Mouse (Mus musculus): ENCODE results near the gene Wdr70. TPM values are rescaled to one million over a fixed set of nuclear protein-coding genes. Genes with fewer than 3 reads are reported as not detected.
A peak's percentile ranks its signal among the peaks of the same experiment; 100 is the strongest.
"Not testable (repeated sequence)": the region's sequence is repeated elsewhere in the genome, so short reads cannot be mapped to it uniquely, and the experiment has no call there.

Gene Wdr70
- total RNA-seq (2015; ENCODE audit: low replicate concordance) (21.6 and 40.2 TPM in 2 replicates), total RNA-seq (2017; ENCODE audit: low replicate concordance) (21.7 and 36.3 TPM in 2 replicates)

DNA sequence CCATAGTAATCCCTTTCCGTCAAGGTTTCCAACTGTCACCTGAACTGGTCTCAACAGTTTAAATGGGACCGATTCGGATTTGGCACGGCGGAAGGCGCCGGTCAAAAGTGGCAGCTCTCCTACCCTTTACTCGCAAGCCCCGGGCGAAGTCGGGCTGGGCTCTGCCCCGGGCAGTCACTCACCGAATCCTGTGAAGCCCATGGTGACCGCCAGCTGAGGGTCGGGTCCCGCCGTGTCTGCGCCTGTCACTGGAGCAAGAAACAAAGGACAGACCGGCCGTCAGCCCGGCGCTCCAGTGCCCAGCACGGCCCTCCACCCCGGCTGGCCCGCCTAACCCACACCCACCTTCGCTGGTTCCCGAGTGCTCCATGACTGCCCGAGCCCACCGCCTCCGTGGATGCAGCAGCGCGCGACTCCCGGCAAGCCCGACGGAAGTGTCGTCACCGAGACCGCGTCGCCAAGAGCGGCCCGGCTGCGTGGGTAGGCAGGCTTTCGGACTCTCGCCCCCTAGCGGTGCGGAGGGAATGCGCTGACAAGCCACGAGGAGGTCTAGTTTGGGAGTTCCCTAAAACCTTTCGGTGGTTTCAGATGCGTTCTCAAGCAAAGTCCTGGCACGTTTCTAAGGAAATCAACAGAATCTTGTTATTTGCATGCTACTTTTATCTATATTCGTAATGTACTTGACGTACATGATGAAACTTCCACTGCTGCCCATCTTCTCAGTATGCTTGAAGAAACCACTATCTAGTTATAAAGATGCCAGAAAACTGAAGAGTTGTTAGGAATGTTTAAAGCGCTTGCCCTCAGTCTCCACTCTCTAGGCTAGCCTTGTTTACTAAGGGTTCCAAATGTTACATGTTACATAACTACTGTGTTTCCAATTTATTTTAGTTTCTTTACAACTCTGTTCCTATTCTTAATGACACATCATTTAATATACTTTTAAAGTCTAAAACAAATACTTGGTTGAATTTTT, at the start of gene Wdr70:
Gene Wdr70 (minus strand): TSS at position 436 of the 976 bp plus-strand sequence.
- peak; percentile 99 for ATAC-seq (replicated peaks; ENCODE audit: low FRiP score, poor library complexity, severe bottlenecking)

DNA sequence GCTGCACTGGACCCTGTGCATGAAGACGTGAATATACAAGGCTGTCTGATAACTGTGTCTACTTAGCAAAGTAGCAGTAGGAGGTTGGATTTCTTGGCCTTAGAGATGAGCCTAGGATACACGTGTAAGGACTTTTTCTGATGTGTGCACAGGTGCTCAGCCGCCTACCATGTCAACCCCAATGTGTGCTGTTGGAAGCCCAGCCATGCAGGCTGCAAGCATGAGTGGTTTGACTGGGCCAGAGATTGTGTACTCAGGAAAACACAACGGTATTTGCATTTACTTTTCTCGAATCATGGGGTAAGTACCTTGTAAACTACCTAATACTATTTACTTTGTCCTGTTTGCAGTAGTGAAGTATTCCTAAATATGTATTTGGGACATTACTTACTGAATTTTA, 36.6 kb upstream of the Wdr70 start:
- ATAC-seq (replicated peaks; ENCODE audit: low FRiP score, poor library complexity, severe bottlenecking): no peak

DNA sequence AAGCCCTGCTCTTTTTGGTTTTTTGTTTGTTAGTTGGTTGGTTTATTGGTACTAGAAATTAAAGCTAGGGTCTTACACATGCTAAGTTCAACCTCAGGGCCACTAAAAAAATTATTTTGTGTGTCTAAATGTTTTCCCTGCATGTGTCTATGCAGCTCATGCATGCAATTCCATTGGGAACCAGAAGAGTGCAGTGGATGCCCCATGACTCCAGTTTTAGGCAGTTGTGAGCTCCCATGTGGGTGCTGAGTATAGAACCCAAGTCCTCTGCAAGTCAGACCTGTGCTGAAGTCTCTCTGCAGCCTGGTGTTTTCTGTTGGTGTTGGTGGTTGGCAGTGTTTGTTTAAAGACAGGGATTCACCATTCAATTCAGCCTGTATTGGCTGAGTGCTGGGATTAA, 32.8 kb upstream of the Wdr70 start:
- no peak for ATAC-seq (replicated peaks; ENCODE audit: low FRiP score, poor library complexity, severe bottlenecking)

DNA sequence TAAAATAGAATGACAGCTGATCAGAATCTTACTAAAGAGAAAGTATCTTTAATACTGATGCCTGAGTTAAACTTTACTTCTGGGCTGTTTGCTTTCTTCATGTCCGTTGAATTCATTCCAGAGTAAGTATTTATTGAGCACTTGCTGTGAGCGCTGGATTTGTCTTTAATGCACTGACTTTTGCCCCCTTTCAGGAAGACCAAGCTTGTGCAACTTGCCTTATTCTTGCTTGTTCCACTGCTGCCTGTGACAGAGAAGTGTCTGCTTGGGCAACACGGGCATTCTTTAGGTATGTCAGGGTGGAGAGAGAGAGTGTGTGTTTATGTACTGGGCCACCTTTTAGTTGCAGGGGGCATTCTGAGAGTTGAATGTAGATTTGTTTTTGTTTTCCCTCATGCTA, 32.3 kb upstream of the Wdr70 start:
- ATAC-seq (replicated peaks; ENCODE audit: low FRiP score, poor library complexity, severe bottlenecking): no peak

DNA sequence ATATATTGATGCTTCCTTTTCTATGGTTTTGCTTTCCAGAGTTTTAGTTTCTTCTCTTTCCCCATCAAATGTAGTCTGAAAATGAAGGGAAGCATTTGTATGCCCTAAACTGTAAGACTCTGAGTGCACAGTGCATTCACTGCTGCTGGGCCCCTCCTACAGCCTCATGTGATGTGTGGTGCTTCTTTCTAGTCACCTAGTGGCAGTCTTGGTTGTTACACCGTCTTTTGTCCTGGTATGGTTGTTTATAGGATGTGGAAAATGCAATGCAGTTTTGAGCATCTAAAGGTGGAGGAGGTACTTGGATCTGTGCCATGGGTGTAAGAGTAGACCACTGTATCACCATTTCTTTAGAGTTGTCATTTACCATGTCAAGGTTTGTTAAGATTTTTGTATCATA, 30.3 kb upstream of the Wdr70 start:
- ATAC-seq (replicated peaks; ENCODE audit: low FRiP score, poor library complexity, severe bottlenecking): no peak

DNA sequence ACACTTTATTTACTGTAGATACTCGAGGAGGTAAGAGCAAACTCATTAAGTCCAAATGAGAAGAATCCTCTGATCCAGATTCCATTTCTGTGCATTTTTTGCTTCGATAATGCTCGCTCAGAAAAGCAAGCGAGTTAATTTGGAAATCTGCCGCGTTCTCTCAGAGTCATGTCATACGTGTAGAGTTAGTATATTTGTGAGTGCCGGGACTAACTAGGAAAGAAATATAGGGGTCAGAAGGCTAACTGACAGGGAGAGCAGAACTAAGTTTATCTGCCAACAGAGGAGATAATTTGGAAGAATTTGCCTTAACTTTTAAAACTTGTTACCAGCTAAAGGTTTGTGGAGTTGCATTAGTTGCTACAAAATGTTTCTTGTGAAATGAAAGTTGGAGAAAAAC, 10.8 kb upstream of the Wdr70 start:
- ATAC-seq (replicated peaks; ENCODE audit: low FRiP score, poor library complexity, severe bottlenecking): no peak

DNA sequence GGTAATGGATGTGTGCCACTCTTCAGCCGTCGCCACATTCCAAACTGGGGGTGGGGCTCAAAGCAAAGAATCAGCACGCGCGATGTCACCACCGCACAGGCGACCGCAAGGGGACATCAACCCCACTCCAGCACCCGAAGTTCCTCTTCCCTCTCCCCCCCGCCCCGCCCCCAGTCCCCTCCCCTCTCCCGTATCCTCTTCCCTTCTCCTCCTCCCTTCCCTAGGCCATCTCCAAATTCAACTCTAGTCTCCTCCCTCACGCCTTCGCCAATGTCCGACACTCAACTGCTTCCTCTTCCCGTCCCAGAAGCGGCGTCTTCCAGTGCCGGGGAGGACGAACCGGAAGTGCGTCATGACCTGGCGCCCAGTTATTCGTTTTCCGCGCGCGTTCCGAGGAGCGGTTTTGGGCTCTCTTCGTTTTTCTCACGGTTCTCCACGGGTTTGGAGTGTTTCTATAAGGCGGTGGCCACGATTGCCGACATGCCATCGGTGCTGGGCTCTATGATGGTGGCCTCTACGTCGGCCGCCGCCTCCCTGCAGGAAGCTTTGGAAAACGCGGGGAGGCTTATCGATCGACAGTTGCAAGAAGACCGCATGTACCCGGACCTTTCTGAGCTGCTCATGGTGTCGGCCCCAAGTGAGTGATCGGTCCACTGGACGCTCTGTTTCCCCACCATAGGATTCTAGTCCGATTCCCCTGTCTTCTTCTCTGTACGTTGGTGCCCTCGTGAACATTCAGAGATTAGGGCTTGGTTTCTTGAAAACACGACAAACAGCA, 10.1 kb upstream of the Wdr70 start, which contains the start of gene Nup155:
Gene Nup155 (plus strand): TSS at position 308 of the 778 bp plus-strand sequence.
- peak; percentile 99 for ATAC-seq (replicated peaks; ENCODE audit: low FRiP score, poor library complexity, severe bottlenecking)

DNA sequence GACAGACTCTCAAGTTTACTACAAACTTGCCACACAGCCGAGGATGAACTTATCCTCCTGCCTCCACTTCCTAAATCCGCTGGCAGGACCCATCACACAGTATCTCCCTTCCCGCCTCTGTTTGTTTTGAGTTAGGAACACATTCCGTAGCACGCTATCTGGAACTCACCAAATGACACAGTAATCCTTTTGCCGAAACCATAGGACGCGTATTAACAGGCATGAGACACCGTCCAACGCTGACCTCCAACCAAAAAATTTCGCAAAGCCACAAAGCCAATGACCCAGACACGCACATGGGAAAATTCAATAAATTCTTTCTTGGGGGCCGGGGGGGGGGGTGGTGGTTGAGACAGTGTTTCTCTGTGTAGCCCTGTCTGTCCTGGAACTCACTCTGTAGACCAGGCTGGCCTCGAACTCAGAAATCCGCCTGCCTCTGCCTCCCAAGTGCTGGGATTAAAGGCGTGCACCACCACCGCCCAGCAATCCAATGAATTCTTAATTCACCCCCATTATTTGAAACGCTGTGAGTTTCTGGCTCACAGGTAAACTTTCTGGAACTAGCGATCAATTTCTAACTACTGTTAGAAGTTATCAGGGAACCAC, 9.5 kb upstream of the Wdr70 start:
- ATAC-seq (replicated peaks; ENCODE audit: low FRiP score, poor library complexity, severe bottlenecking): no peak

DNA sequence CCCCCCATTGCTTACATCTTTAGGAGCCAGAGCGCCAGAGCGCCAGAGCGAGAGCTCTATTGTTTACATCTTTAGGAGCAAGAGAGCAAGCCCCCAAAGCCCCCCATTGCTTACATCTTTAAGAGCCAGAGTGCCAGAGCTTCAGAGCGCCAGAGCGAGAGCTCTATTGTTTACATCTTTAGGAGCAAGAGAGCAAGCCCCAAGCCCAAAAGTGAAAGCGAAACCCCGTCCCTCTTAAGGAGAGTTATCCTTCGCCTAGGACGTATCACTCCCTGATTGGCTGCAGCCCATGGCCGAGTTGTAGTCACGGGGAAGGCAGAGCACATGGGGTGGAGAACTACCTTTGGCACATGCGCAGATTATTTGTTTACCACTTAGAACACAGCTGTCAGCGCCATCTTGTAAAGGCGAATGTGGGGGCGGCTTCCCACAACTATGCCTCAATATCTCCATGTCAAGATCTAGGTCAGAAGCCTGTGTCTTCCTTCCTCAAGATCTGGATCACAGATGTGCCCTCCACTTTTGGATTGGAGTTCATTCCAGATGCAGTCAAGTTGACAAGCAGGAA, 3.0 kb upstream of the Wdr70 start:
- ATAC-seq (replicated peaks; ENCODE audit: low FRiP score, poor library complexity, severe bottlenecking): not testable (repeated sequence)

DNA sequence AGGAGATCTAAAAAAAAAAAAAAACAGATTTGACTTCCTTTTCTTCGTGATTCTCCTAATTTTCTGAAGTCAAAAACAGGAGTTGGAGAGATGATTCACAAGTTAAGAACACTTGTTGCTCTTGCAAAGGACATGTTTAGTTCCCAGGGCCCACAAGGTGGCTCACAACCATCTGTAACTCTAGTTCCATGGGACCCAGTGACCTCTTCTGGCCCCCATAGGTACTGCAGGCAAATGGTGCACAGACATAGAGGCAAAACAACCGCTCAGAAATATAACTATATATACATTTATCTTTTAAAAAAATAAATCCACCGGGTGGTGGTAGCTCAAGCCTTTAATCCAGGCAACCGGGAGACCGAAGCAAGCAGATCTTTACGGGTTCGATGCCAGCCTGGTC, 1.2 kb downstream of the Wdr70 start:
- ATAC-seq (replicated peaks; ENCODE audit: low FRiP score, poor library complexity, severe bottlenecking): peak; percentile 80

DNA sequence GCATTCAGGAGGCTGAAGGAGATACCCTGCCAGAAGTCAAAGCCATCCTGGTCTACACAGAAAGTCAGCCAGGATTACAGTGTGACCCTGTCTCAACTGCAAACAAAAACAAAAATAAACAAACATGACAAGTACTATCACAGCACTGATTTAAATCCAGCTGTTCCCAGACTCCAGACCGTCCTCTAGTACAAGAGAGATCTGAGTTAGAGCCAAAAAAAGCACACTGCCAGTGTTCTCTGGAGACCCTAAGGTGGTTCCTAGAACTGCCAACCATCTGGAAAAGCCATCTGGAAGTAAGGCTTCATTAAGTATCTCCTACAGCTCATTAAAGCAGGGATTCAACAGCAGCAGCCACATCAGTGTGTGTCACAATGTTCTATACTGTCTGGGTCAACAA, 6.3 kb downstream of the Wdr70 start:
- not testable (repeated sequence) for ATAC-seq (replicated peaks; ENCODE audit: low FRiP score, poor library complexity, severe bottlenecking)

DNA sequence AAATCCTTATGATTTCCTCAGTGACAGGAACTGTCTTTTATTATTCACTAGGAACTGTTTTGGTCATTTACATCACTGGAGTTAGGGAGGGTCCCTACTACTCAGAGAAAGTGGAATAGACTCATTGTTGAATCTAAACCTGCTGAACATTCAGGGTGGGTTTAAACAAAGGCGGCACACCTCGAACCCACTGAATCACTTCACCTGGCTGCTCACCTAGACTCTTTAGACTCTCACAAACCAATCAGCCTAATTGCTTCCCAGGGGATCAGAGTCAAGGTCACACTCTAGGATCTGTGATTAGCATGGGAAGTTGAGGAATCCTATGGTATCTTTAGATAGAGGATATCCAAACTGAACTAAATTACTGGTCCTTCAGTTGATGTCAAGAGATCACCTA, 8.3 kb downstream of the Wdr70 start:
- no peak for ATAC-seq (replicated peaks; ENCODE audit: low FRiP score, poor library complexity, severe bottlenecking)

DNA sequence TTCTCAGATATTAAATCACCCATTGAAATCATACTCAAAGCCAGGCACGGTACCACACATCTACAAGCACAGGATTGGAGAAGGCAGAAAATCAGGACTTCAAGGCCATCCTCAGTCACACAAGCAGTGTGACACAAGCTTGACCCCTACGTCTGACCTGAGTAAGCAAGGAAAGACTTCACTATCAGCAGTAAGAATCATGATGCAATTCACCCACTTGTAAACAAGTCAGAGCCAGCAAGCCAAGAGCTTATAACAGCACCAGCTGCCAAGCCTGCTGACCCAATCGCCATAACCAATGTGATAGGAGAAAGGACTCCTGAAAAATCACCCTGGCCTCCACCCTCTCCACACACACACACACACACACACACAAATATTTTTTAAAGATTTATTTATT, 10.3 kb downstream of the Wdr70 start:
- ATAC-seq (replicated peaks; ENCODE audit: low FRiP score, poor library complexity, severe bottlenecking): no peak

DNA sequence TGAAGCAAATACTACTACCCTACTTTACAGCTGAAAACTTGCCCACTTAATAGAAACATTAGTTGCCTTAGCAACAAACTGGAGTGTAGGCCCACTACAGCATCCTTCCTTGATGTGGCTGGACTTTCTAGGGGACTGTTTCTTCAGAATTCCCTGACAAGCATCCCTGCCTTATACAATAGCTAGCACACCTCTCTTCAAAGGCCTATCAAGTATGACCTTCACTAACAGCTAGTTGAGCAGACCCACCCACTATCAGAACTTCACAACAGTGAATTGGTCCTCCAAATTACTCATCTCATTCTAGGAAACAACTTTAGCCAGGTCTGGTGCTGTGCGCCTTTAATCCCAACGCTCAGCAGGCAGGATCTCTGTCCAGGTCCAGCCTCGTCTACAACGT, 11.7 kb downstream of the Wdr70 start:
- no peak for ATAC-seq (replicated peaks; ENCODE audit: low FRiP score, poor library complexity, severe bottlenecking)

DNA sequence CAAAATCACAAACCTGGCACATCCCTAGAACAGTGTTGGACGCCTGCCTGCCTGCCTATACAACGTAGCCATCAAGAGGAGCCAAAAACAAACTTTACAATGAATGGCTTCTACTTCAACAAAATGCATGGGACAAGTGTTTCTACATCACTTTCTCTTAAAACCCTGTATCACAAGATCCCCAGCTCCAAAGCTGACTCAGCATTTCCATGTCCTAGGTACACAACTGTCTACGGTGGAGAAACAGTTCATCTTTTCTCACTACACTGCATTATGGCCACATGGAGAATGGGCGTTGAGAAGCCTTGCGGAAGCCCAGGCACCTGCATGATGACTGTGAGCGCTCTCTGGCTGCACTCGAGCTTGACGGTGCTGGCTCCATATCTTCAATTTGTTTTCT, 16.9 kb downstream of the Wdr70 start:
- no peak for ATAC-seq (replicated peaks; ENCODE audit: low FRiP score, poor library complexity, severe bottlenecking)

DNA sequence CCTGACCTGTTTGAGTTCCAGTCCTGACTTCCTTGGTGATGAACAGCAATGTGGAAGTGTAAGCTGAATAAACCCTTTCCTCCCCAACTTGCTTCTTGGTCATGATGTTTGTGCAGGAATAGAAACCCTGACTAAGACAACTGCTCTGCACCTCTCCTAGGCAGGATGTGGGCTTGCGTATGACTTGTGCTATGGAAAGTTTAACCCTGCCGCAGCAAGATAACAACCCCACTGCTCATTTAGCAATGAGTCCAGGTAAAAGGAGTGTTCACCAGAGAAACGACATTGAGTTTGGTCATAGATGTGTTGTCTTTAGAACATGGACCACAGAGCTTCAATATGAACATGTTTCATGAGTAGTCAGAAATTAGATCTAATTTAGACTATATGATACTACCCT, 25.9 kb downstream of the Wdr70 start:
- not testable (repeated sequence) for ATAC-seq (replicated peaks; ENCODE audit: low FRiP score, poor library complexity, severe bottlenecking)

DNA sequence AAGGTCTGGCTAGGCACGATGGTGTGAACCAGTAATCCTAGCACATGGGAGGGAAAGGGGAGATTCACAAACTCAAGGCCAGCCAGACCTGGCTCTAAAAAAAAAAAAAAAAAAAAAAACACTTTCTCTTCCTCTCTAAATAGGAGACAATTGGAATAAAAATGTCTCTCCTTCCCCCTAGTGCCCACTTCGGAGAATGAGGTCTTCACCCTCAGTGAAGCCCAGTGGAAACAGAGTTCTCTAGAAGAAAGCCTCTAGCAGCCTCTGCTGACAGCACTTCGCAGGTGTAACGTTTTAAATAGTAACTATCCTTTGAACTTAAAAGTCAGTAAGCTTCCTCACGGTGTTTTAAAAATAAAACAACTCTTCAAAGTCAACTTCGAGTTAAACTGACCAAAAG, 33.8 kb downstream of the Wdr70 start:
- no peak for ATAC-seq (replicated peaks; ENCODE audit: low FRiP score, poor library complexity, severe bottlenecking)

DNA sequence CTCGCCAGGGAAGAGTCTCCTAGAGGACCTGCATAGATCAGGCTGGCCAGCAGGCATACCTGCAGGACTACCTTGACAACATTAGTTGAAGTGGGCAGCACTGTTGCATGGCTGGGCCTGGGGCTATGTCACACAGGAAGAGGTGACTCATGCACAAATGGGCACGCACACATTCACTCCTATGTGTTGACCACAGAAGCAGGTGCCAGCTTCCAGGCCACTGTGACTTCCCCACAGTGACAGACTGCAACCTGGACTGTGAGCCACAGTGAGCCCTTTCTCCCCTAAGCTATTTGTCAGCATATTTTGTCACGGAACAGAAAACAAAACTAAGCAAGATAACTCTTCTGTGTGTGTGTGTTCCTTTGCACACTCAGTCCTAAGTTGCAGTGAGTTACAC, 47.8 kb downstream of the Wdr70 start:
- ATAC-seq (replicated peaks; ENCODE audit: low FRiP score, poor library complexity, severe bottlenecking): no peak

DNA sequence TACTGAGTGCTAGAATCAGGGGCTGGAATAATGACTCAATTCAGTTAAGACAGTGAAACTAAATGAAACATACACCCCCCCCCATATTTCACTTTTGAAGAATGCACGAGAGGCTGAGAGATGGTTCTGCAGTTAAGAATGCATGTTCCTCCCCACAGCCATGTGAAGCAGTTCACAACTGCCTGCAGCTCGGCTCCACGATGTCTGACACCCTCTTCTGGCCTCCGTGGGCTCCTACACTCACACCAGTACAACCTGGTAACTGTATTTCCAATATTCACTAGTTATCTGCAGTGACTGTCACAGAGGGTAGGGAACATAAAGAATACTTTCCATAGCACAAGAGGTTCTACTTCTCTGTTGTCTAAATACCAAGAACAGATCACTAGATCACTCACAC, 59.2 kb downstream of the Wdr70 start:
- ATAC-seq (replicated peaks; ENCODE audit: low FRiP score, poor library complexity, severe bottlenecking): no peak

DNA sequence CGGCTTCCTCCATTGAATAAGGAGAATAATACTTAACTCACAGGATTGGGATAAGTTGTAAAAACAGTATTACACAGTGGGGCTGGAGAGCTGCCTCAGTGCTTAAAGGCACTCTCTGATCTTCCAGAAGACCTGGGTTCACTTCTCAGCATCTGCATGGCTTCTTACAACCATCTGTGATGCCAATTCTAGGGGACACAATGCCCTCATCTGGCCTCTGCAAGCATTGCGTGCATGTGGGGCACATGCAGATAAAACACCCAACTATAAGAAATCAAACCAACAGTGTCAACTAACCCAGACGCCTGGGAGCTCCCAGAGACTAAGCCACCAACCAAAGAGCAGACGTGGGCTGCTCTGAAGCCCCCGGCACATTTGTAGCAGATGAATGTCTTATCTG, 60.6 kb downstream of the Wdr70 start:
- ATAC-seq (replicated peaks; ENCODE audit: low FRiP score, poor library complexity, severe bottlenecking): no peak

Measured in erythroid progenitor cell, adult 5-6 weeks (primary cell).